Mouse (Mus musculus) intestine, embryonic 16.5 days (tissue): ENCODE measurements at regions not wholly inside any gene's neighbourhood (a gene's known extent, or its start where the extent isn't known, plus 50 kb on each side); places are given as distances from the start of the nearest gene placed in this dataset.

Experiments
- ATAC-seq: fragments of 200-750 bp; cut with Nextera tagmentation; 2 replicates; pipeline ENCODE4 v1.8.0; 2017; ENCODE audit warnings: moderate TSS enrichment, moderate library complexity
- H3K27ac ChIP-seq: fragments of 300-500 bp; sonication (generic); 2 replicates; pipeline ENCODE4 v1.5.1; 2014; ENCODE audit warnings: mild to moderate bottlenecking, low read length
- H3K27me3 ChIP-seq: fragments of 300-500 bp; sonication (generic); replicated peaks from 2 replicates; pipeline ENCODE4 v1.6.1; 2014; ENCODE audit warnings: low read length, control low read depth, mixed read lengths; ENCODE audit not compliant: control insufficient read depth, insufficient read depth
- H3K36me3 ChIP-seq: fragments of 300-500 bp; sonication (generic); 2 replicates; pipeline ENCODE4 v1.6.1; 2014; ENCODE audit warnings: low read length, control low read depth; ENCODE audit not compliant: control insufficient read depth, insufficient read depth
- H3K4me1 ChIP-seq: fragments of 300-500 bp; sonication (generic); 2 replicates; pipeline ENCODE4 v1.6.1; 2014; ENCODE audit warnings: low read length, control low read depth, mixed read lengths; ENCODE audit not compliant: control insufficient read depth, insufficient read depth
- H3K4me2 ChIP-seq: fragments of 300-500 bp; sonication (generic); 2 replicates; pipeline ENCODE4 v1.6.1; 2014; ENCODE audit warnings: low read depth, low read length, control low read depth
- H3K4me3 ChIP-seq: fragments of 300-500 bp; sonication (generic); 2 replicates; pipeline ENCODE4 v1.5.1; 2014; ENCODE audit warnings: mild to moderate bottlenecking, low read length
- H3K9ac ChIP-seq: fragments of 300-500 bp; sonication (generic); 2 replicates; pipeline ENCODE4 v1.6.1; 2014; ENCODE audit warnings: low read depth, low read length
- H3K9me3 ChIP-seq: fragments of 300-500 bp; sonication (generic); 2 replicates; pipeline ENCODE4 v1.6.1; 2016; ENCODE audit warnings: low read length, control low read depth; ENCODE audit not compliant: control insufficient read depth
- WGBS: fragments of 180-500 bp; shearing (Covaris S2); extraction: QIAGEN DNeasy Blood & Tissue Kit; methylation state at CpG from one replicate; pipeline ENCODE4 v1.1.7; 2014; 5-methylcytosine and 5-hydroxymethylcytosine counted together

GRCm38 (mm10) chr3:78919407-78919806 is 366.9 kb downstream of the Rapgef2 start:
- H3K27ac ChIP-seq: no peak overlapping the region
- H3K4me2 ChIP-seq: peak overlapping the region; percentile 51
- H3K9ac ChIP-seq: peak overlapping the region; percentile 53; the same call in 1 of the 2 replicates
- H3K4me1 ChIP-seq: no peaks in the 10 kb centered on the region
- ATAC-seq: peak; percentile 48; the same call in 1 of the 2 replicates
- no peaks in the 10 kb centered on the region for H3K36me3 ChIP-seq
- H3K9me3 ChIP-seq: no peaks in the 10 kb centered on the region
- no peaks in the 10 kb centered on the region for H3K27me3 ChIP-seq
- 17% methylated on average over 12 of the region's 12 CpGs for WGBS
- peak overlapping the region; percentile 30 for H3K4me3 ChIP-seq

- Histone ChIP-seq H3K4me1 (no peaks in the 10 kb centered on the region), H3K4me2 (no peak overlapping the region), H3K27ac (no peak overlapping the region), H3K4me3 (no peak overlapping the region), H3K27me3 (no peaks in the 10 kb centered on the region), H3K36me3 (no peaks in the 10 kb centered on the region), H3K9me3 (no peaks in the 10 kb centered on the region), H3K9ac (no peak overlapping the region)
- 51% methylated on average over 1 of the region's 1 CpGs for WGBS
- ATAC-seq: no peak
Measured at GRCm38 (mm10) chr3:78908196-78908844, 378.0 kb downstream of the Rapgef2 start.

GRCm38 (mm10) chr3:78907778-78908177 is 378.5 kb downstream of the Rapgef2 start:
- Histone ChIP-seq H3K36me3 (no peaks in the 10 kb centered on the region), H3K4me2 (no peak overlapping the region), H3K4me3 (no peak overlapping the region), H3K9me3 (no peaks in the 10 kb centered on the region), H3K27ac (no peak overlapping the region), H3K27me3 (no peaks in the 10 kb centered on the region), H3K9ac (no peak overlapping the region), H3K4me1 (no peaks in the 10 kb centered on the region)
- 89% methylated on average over 7 of the region's 7 CpGs for WGBS
- ATAC-seq: no peak

GRCm38 (mm10) chr3:78901838-78902484 is 384.4 kb downstream of the Rapgef2 start:
- ATAC-seq: peak; percentile 56; the same call in 1 of the 2 replicates

GRCm38 (mm10) chr3:78901016-78901837 is 385.1 kb downstream of the Rapgef2 start:
- Histone ChIP-seq H3K36me3 (no peaks in the 10 kb centered on the region), H3K27ac (no peak overlapping the region), H3K27me3 (no peaks in the 10 kb centered on the region), H3K4me2 (peak overlapping the region; percentile 7; the same call in 1 of the 2 replicates), H3K9ac (no peak overlapping the region), H3K4me1 (peaks cover 8% of the 10 kb centered on the region), H3K4me3 (peak overlapping the region; percentile 11; the same call in 1 of the 2 replicates), H3K9me3 (no peaks in the 10 kb centered on the region)
- ATAC-seq: peak; percentile 50
- WGBS: 24% methylated on average over 11 of the region's 11 CpGs

More at GRCm38 (mm10) chr3:78901838-78902484, 384.4 kb downstream of the Rapgef2 start:
- Histone ChIP-seq H3K9ac (no peak overlapping the region), H3K36me3 (no peaks in the 10 kb centered on the region), H3K27ac (no peak overlapping the region), H3K4me3 (no peak overlapping the region), H3K4me1 (peaks cover 8% of the 10 kb centered on the region), H3K4me2 (no peak overlapping the region), H3K9me3 (no peaks in the 10 kb centered on the region), H3K27me3 (no peaks in the 10 kb centered on the region)
- WGBS: 56% methylated on average over 4 of the region's 4 CpGs

- no peaks in the 10 kb centered on the region for H3K27me3 ChIP-seq
- H3K4me1 ChIP-seq: peaks cover 8% of the 10 kb centered on the region
- H3K4me2 ChIP-seq: no peak overlapping the region
- no peak overlapping the region for H3K27ac ChIP-seq
- no peak overlapping the region for H3K9ac ChIP-seq
- H3K4me3 ChIP-seq: no peak overlapping the region
- H3K36me3 ChIP-seq: no peaks in the 10 kb centered on the region
- ATAC-seq: no peak; the same call in 1 of the 2 replicates
- WGBS: 58% methylated on average over 8 of the region's 8 CpGs
- H3K9me3 ChIP-seq: no peaks in the 10 kb centered on the region
Measured at GRCm38 (mm10) chr3:78899446-78900230, 386.7 kb downstream of the Rapgef2 start.

- Histone ChIP-seq H3K36me3 (no peaks in the 10 kb centered on the region), H3K4me3 (no peak overlapping the region), H3K4me1 (no peaks in the 10 kb centered on the region), H3K9me3 (no peaks in the 10 kb centered on the region), H3K27me3 (no peaks in the 10 kb centered on the region), H3K4me2 (no peak overlapping the region), H3K27ac (no peak overlapping the region), H3K9ac (no peak overlapping the region)
- 51% methylated on average over 3 of the region's 3 CpGs for WGBS
- ATAC-seq: no peak
Measured at GRCm38 (mm10) chr3:78889326-78889725, 397.0 kb downstream of the Rapgef2 start.

- Histone ChIP-seq H3K9me3 (no peaks in the 10 kb centered on the region), H3K9ac (no peak overlapping the region), H3K36me3 (no peaks in the 10 kb centered on the region), H3K27ac (no peak overlapping the region), H3K27me3 (no peaks in the 10 kb centered on the region), H3K4me1 (no peaks in the 10 kb centered on the region), H3K4me2 (no peak overlapping the region), H3K4me3 (no peak overlapping the region)
- no peak for ATAC-seq
- WGBS: 62% methylated on average over 9 of the region's 9 CpGs
Measured at GRCm38 (mm10) chr3:78884715-78885114, 401.6 kb downstream of the Rapgef2 start.

- Histone ChIP-seq H3K36me3 (no peaks in the 10 kb centered on the region), H3K4me2 (no peak overlapping the region), H3K4me1 (no peaks in the 10 kb centered on the region), H3K9ac (no peak overlapping the region), H3K27me3 (no peaks in the 10 kb centered on the region), H3K9me3 (no peaks in the 10 kb centered on the region), H3K27ac (no peak overlapping the region), H3K4me3 (no peak overlapping the region)
- no peak for ATAC-seq
- 62% methylated on average over 11 of the region's 11 CpGs for WGBS
Measured at GRCm38 (mm10) chr3:78884029-78884428, 402.3 kb downstream of the Rapgef2 start.
